Mouse (Mus musculus): ENCODE results near the gene Gm5089.
A peak's percentile ranks its signal among the peaks of the same experiment; 100 is the strongest.

The Gm5089 gene

GRCm38 (mm10) chr14:122426529-122427203, 24.2 kb downstream of the Gm5089 start:
- DNase-seq (ENCODE audit: low read depth, low spot score), result no peak

- DNase-seq (ENCODE audit: low read depth, low spot score), result no peak
Observed at GRCm38 (mm10) chr14:122424441-122424840, 26.5 kb downstream of the Gm5089 start.

GRCm38 (mm10) chr14:122416166-122416771, 34.6 kb downstream of the Gm5089 start:
- DNase-seq (ENCODE audit: low read depth, low spot score), result no peak

GRCm38 (mm10) chr14:122414786-122415185, 36.1 kb downstream of the Gm5089 start:
- no peak for DNase-seq (ENCODE audit: low read depth, low spot score)

- DNase-seq (ENCODE audit: low read depth, low spot score), result no peak
Observed at GRCm38 (mm10) chr14:122413542-122413928, 37.4 kb downstream of the Gm5089 start.

GRCm38 (mm10) chr14:122412841-122413541, 37.9 kb downstream of the Gm5089 start:
- no peak for DNase-seq (ENCODE audit: low read depth, low spot score)

GRCm38 (mm10) chr14:122406541-122407219, 44.2 kb downstream of the Gm5089 start:
- no peak for DNase-seq (ENCODE audit: low read depth, low spot score)

GRCm38 (mm10) chr14:122405897-122406540, 44.9 kb downstream of the Gm5089 start:
- DNase-seq (ENCODE audit: low read depth, low spot score), result no peak

GRCm38 (mm10) chr14:122405236-122405635, 45.7 kb downstream of the Gm5089 start:
- no peak for DNase-seq (ENCODE audit: low read depth, low spot score)

- DNase-seq (ENCODE audit: low read depth, low spot score), result no peak
Observed at GRCm38 (mm10) chr14:122404596-122405154, 46.2 kb downstream of the Gm5089 start.

GRCm38 (mm10) chr14:122403422-122403940, 47.4 kb downstream of the Gm5089 start:
- DNase-seq (ENCODE audit: low read depth, low spot score), result no peak

GRCm38 (mm10) chr14:122402716-122403258, 48.1 kb downstream of the Gm5089 start:
- no peak for DNase-seq (ENCODE audit: low read depth, low spot score)

- DNase-seq (ENCODE audit: low read depth, low spot score), result no peak
Observed at GRCm38 (mm10) chr14:122401886-122402285, 49.0 kb downstream of the Gm5089 start.

- DNase-seq (ENCODE audit: low read depth, low spot score), result no peak
Observed at GRCm38 (mm10) chr14:122399906-122400305, 51.0 kb downstream of the Gm5089 start.

GRCm38 (mm10) chr14:122398676-122399075, 52.2 kb downstream of the Gm5089 start:
- DNase-seq (ENCODE audit: low read depth, low spot score), result no peak

- DNase-seq (ENCODE audit: low read depth, low spot score), result no peak
Observed at GRCm38 (mm10) chr14:122393119-122393518, 57.8 kb downstream of the Gm5089 start.

- peak; percentile 3 for DNase-seq (ENCODE audit: low read depth, low spot score)
Observed at GRCm38 (mm10) chr14:122390935-122391334, 60.0 kb downstream of the Gm5089 start.

GRCm38 (mm10) chr14:122389684-122390370, 61.1 kb downstream of the Gm5089 start:
- no peak for DNase-seq (ENCODE audit: low read depth, low spot score)

- no peak for DNase-seq (ENCODE audit: low read depth, low spot score)
Observed at GRCm38 (mm10) chr14:122388431-122389031, 62.4 kb downstream of the Gm5089 start.

- no peak for DNase-seq (ENCODE audit: low read depth, low spot score)
Observed at GRCm38 (mm10) chr14:122387781-122388180, 63.1 kb downstream of the Gm5089 start.

All from CD4-positive, CD25-positive, alpha-beta regulatory T cell, adult 2 months (primary cell).